Mouse (Mus musculus): ENCODE results near the gene Iqgap1. TPM values are rescaled to one million over a fixed set of nuclear protein-coding genes. Genes with fewer than 3 reads are reported as not detected.
A peak's percentile ranks its signal among the peaks of the same experiment; 100 is the strongest.

Gene Iqgap1
- 215 and 222 TPM in 2 replicates for polyA plus RNA-seq (2011; ENCODE audit: insufficient read depth, insufficient read length, low read depth, missing spikeins)

DNA sequence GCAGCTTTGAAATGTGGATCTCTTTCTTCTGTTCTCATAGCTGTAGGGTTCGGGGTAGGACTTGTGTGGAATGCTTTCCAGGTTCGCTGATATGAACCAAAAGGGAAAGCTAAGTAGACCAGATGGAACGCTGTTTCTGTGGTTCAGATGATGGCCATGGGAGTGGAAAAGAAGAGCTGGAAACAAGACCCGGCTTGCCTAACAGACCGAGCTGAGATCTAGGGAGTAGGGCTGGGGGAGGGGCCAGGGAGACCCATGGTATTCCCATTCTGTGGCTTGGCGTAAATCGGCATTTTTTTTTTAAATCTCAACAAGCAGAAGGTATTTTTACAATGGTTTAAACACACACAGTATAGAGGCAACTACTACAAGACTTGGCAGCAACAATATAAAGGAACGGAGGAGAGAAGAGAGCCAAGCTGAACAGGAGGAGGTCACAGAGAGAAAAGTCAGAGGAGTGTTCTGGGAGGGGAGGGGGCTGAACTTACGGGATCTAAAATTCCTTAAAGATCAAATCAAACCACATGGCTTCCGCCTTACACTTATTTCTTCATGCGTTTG lies at the start of gene Iqgap1:
Iqgap1 (minus strand) TSS at position 132 of the 561 bp plus-strand sequence.
- Histone ChIP-seq H3K27me3 (ENCODE audit: control insufficient read depth, insufficient read depth, low read length, poor library complexity, severe bottlenecking) (no peaks in the 10 kb centered on the region), H3K27ac (ENCODE audit: insufficient read depth, low read length) (peak within 1 kb of the TSS; percentile 83), H3K9me3 (replicated peaks; ENCODE audit: control insufficient read depth, insufficient read depth, low read length, poor library complexity, severe bottlenecking) (no peaks in the 10 kb centered on the region), H3K4me3 (ENCODE audit: low read depth, low read length) (peak within 1 kb of the TSS; percentile 15; the same call in 1 of the 2 replicates), H3K4me1 (ENCODE audit: control insufficient read depth, insufficient read depth, low read length) (peaks cover 18% of the 10 kb centered on the region), H3K9ac (ENCODE audit: low read depth, poor library complexity, severe bottlenecking) (no peak within 1 kb of the TSS), H3K36me3 (ENCODE audit: control insufficient read depth, insufficient read depth, low read length, poor library complexity, severe bottlenecking) (no peaks in the 10 kb centered on the region)
- TF ChIP-seq CTCF (IDR thresholded peaks at IDR 0.05; ENCODE audit: low read depth, low read length) (no peak), EP300 (IDR thresholded peaks at IDR 0.05; ENCODE audit: insufficient read depth, low read depth, low read length) (peak; percentile 43; the same call in 1 of the 2 replicates)

GRCm38 (mm10) chr7:80873631-80874030 lies 47.9 kb upstream of the Iqgap1 start:
- H3K4me1 ChIP-seq (ENCODE audit: control insufficient read depth, insufficient read depth, low read length): no peaks in the 10 kb centered on the region
- TF ChIP-seq EP300 (IDR thresholded peaks at IDR 0.05; ENCODE audit: insufficient read depth, low read depth, low read length) (no peak), CTCF (IDR thresholded peaks at IDR 0.05; ENCODE audit: low read depth, low read length) (no peak), POLR2A (IDR thresholded peaks at IDR 0.05; ENCODE audit: insufficient read depth, low read length) (no peak)
- no peak overlapping the region for H3K27ac ChIP-seq (ENCODE audit: insufficient read depth, low read length)
- no peaks in the 10 kb centered on the region for H3K27me3 ChIP-seq (ENCODE audit: control insufficient read depth, insufficient read depth, low read length, poor library complexity, severe bottlenecking)
- no peaks in the 10 kb centered on the region for H3K9me3 ChIP-seq (replicated peaks; ENCODE audit: control insufficient read depth, insufficient read depth, low read length, poor library complexity, severe bottlenecking)
- no peak overlapping the region for H3K4me3 ChIP-seq (ENCODE audit: low read depth, low read length)
- no peaks in the 10 kb centered on the region for H3K36me3 ChIP-seq (ENCODE audit: control insufficient read depth, insufficient read depth, low read length, poor library complexity, severe bottlenecking)
- no peak overlapping the region for H3K9ac ChIP-seq (ENCODE audit: low read depth, poor library complexity, severe bottlenecking)

DNA sequence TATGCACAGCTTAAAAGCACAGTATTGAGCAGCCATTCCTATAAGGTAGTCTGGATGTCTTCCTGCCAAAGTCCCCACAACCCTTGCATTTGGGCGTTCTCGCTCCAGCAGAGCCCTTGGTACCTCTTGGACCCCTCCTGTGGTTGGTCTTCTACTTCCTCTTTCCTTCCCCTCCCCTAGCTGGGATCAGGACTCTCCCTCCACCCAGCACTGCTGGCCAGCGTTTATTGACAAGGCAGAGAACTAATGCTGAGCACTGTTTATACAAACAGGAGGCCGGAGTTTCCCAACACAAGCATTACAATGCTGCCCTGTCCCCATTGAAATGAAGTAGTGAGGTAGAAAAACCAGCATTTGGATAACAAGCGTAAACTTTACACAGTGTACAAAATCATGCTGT lies 47.3 kb upstream of the Iqgap1 start:
- H3K9me3 ChIP-seq (replicated peaks; ENCODE audit: control insufficient read depth, insufficient read depth, low read length, poor library complexity, severe bottlenecking): no peaks in the 10 kb centered on the region
- no peaks in the 10 kb centered on the region for H3K36me3 ChIP-seq (ENCODE audit: control insufficient read depth, insufficient read depth, low read length, poor library complexity, severe bottlenecking)
- TF ChIP-seq CTCF (IDR thresholded peaks at IDR 0.05; ENCODE audit: low read depth, low read length): no peak
- no peak for TF ChIP-seq EP300 (IDR thresholded peaks at IDR 0.05; ENCODE audit: insufficient read depth, low read depth, low read length)
- TF ChIP-seq POLR2A (IDR thresholded peaks at IDR 0.05; ENCODE audit: insufficient read depth, low read length): no peak

GRCm38 (mm10) chr7:80868686-80869085 lies 42.9 kb upstream of the Iqgap1 start:
- no peak overlapping the region for H3K9ac ChIP-seq (ENCODE audit: low read depth, poor library complexity, severe bottlenecking)
- H3K27ac ChIP-seq (ENCODE audit: insufficient read depth, low read length): no peak overlapping the region
- H3K4me1 ChIP-seq (ENCODE audit: control insufficient read depth, insufficient read depth, low read length): no peaks in the 10 kb centered on the region
- H3K36me3 ChIP-seq (ENCODE audit: control insufficient read depth, insufficient read depth, low read length, poor library complexity, severe bottlenecking): no peaks in the 10 kb centered on the region
- TF ChIP-seq POLR2A (IDR thresholded peaks at IDR 0.05; ENCODE audit: insufficient read depth, low read length): no peak
- no peak for TF ChIP-seq EP300 (IDR thresholded peaks at IDR 0.05; ENCODE audit: insufficient read depth, low read depth, low read length)
- no peak for TF ChIP-seq CTCF (IDR thresholded peaks at IDR 0.05; ENCODE audit: low read depth, low read length)
- H3K4me3 ChIP-seq (ENCODE audit: low read depth, low read length): no peak overlapping the region
- no peaks in the 10 kb centered on the region for H3K27me3 ChIP-seq (ENCODE audit: control insufficient read depth, insufficient read depth, low read length, poor library complexity, severe bottlenecking)
- no peaks in the 10 kb centered on the region for H3K9me3 ChIP-seq (replicated peaks; ENCODE audit: control insufficient read depth, insufficient read depth, low read length, poor library complexity, severe bottlenecking)

More for the DNA sequence above, 47.3 kb upstream of the Iqgap1 start:
- H3K9ac ChIP-seq (ENCODE audit: low read depth, poor library complexity, severe bottlenecking): no peak overlapping the region
- H3K27ac ChIP-seq (ENCODE audit: insufficient read depth, low read length): no peak overlapping the region
- H3K4me3 ChIP-seq (ENCODE audit: low read depth, low read length): no peak overlapping the region
- no peaks in the 10 kb centered on the region for H3K4me1 ChIP-seq (ENCODE audit: control insufficient read depth, insufficient read depth, low read length)
- H3K27me3 ChIP-seq (ENCODE audit: control insufficient read depth, insufficient read depth, low read length, poor library complexity, severe bottlenecking): no peaks in the 10 kb centered on the region

DNA sequence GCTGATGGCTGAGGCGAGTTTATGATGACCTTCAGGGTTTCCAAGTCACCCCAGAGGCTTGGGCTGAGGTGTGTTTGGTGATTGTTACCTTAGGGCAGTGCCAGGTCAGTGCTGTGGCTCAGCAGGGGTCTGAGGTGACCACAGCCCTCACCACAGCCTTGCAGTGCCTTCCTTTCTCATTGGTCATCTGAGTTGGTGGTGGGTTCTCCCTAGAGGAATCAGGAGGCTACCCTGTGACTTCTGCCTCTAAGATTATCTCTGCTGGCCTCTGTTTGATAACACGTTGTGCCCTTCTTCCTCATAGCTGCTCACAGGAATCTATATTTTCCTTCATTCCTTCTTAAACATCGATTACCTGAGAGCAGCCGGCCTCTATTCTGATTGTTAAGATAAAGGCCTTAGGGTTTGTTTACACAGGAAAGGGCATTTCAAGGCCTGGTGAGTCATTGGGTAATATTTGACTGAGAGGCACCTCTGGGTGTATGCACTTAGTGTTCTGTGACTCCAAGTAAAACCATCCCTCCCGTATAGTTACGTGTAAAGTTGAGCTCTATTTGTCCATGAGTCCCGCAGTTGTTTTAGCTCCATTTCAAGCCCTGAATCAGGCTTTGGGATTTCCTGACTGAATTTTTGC lies 40.9 kb upstream of the Iqgap1 start:
- TF ChIP-seq POLR2A (IDR thresholded peaks at IDR 0.05; ENCODE audit: insufficient read depth, low read length): no peak
- no peak for TF ChIP-seq CTCF (IDR thresholded peaks at IDR 0.05; ENCODE audit: low read depth, low read length)
- no peak for TF ChIP-seq EP300 (IDR thresholded peaks at IDR 0.05; ENCODE audit: insufficient read depth, low read depth, low read length)

GRCm38 (mm10) chr7:80865521-80865920 lies 39.7 kb upstream of the Iqgap1 start:
- no peak overlapping the region for H3K9ac ChIP-seq (ENCODE audit: low read depth, poor library complexity, severe bottlenecking)
- no peak overlapping the region for H3K4me3 ChIP-seq (ENCODE audit: low read depth, low read length)
- TF ChIP-seq CTCF (IDR thresholded peaks at IDR 0.05; ENCODE audit: low read depth, low read length) (no peak), EP300 (IDR thresholded peaks at IDR 0.05; ENCODE audit: insufficient read depth, low read depth, low read length) (no peak), POLR2A (IDR thresholded peaks at IDR 0.05; ENCODE audit: insufficient read depth, low read length) (no peak)
- H3K27me3 ChIP-seq (ENCODE audit: control insufficient read depth, insufficient read depth, low read length, poor library complexity, severe bottlenecking): no peaks in the 10 kb centered on the region
- H3K27ac ChIP-seq (ENCODE audit: insufficient read depth, low read length): no peak overlapping the region
- H3K4me1 ChIP-seq (ENCODE audit: control insufficient read depth, insufficient read depth, low read length): peaks cover 3% of the 10 kb centered on the region
- H3K36me3 ChIP-seq (ENCODE audit: control insufficient read depth, insufficient read depth, low read length, poor library complexity, severe bottlenecking): no peaks in the 10 kb centered on the region
- no peaks in the 10 kb centered on the region for H3K9me3 ChIP-seq (replicated peaks; ENCODE audit: control insufficient read depth, insufficient read depth, low read length, poor library complexity, severe bottlenecking)

More for the DNA sequence above, 40.9 kb upstream of the Iqgap1 start:
- Histone ChIP-seq H3K4me3 (ENCODE audit: low read depth, low read length) (no peak overlapping the region), H3K36me3 (ENCODE audit: control insufficient read depth, insufficient read depth, low read length, poor library complexity, severe bottlenecking) (no peaks in the 10 kb centered on the region), H3K27me3 (ENCODE audit: control insufficient read depth, insufficient read depth, low read length, poor library complexity, severe bottlenecking) (no peaks in the 10 kb centered on the region), H3K4me1 (ENCODE audit: control insufficient read depth, insufficient read depth, low read length) (peaks cover 3% of the 10 kb centered on the region), H3K27ac (ENCODE audit: insufficient read depth, low read length) (no peak overlapping the region), H3K9ac (ENCODE audit: low read depth, poor library complexity, severe bottlenecking) (no peak overlapping the region), H3K9me3 (replicated peaks; ENCODE audit: control insufficient read depth, insufficient read depth, low read length, poor library complexity, severe bottlenecking) (no peaks in the 10 kb centered on the region)
